Mouse (Mus musculus): ENCODE results near the gene Clrn2.

Clrn2 gene

DNA sequence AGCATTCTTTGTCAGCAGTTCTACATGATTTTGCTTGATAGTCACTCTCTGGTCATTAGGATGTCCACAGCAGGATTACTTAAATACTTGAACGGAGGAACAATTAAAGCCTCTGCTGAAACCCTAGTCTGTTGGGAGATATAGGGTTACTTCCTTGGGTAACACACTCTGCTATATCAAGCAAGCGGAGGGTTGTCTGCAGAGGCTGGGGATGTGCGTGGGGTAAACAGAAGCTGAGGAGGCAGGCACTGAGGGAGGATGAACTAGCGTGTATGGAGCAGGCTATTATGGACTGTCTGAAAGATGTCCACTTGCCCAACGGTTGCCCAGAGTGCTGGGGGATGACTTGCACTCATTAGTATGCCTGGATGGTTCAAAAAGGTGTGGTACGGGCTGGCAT is at the start of gene Clrn2:
Gene Clrn2, plus strand, starts transcription at position 301 of the 400 bp plus-strand sequence.
- in situ Hi-C loops (cut with MboI, MseI) = loop anchor here (5.0 to 25.0 kb wide), 2 partner anchors 39 to 409 kb away; partner anchors contain the start of genes Lap3 and Lcorl

DNA sequence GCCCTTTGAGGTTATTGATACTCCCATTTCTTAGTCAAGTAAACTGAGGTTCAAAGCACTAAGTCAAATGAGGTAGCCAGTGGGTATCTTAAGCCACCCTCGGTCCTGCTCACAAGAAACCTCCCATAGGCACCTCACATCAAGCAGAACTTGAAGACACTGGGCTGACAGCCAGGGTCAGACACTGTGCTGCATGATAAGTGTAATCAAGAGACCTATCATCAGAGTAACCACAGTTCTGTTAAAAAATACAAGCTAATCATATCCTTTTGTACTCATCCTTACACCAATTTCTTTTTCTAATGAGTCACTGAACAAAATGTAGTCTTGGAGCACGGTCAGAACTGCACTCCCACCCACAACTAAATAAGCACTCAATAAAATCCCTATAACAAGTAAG is 47.4 kb upstream of the Clrn2 start:
- in situ Hi-C loops (cut with MboI, MseI) = loop anchor here (10.0 kb wide), 1 partner anchor 1121 kb away; no protein-coding TSS in a partner anchor

DNA sequence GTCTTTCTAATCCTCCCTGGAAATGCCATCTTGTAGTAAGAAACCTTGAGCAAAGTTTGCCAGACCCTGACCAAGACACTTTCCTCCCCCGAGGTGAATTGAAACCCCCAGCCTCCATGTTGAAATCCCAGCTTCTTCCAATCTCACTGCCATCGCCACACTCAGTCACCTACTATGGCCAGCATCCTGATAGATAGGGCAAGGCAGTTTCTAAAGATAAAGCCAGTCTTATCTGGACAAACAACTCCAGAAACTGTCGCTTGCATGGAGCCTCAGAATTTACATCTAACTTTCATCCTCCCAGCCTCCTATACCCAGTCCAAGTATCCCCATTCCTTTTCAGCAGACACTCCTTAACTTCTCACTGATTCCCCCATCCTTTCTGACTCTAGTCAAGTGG is 37.1 kb upstream of the Clrn2 start:
- in situ Hi-C loops (cut with MboI, MseI) = no loop called here

DNA sequence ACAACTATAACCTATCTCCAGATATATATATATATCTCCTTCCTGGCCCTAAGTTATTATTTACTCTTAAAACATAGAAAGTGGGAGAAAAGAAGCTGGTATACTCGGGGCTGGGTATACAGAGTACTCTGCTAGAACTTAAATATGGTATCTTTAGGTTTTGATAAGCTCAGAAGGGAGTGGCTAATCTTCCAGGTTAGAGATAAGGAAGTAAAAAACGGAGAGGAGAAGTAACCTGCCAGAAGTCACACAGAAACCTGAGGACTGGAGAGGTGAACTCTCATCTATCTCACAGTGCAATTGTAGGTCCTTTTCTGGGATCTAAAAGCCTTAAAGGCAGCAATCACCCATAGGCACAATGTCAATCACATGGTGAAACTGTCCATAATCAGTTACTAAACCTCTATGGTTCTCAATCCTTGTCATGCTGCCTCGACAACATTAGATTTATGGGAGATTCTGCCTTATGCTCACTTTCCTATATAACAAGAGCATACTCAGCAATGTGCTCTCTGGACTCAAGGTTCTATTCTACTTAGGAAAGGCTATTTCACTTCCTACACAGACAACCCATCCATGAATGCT is 35.6 kb upstream of the Clrn2 start:
- in situ Hi-C loops (cut with MboI, MseI) = no loop called here

DNA sequence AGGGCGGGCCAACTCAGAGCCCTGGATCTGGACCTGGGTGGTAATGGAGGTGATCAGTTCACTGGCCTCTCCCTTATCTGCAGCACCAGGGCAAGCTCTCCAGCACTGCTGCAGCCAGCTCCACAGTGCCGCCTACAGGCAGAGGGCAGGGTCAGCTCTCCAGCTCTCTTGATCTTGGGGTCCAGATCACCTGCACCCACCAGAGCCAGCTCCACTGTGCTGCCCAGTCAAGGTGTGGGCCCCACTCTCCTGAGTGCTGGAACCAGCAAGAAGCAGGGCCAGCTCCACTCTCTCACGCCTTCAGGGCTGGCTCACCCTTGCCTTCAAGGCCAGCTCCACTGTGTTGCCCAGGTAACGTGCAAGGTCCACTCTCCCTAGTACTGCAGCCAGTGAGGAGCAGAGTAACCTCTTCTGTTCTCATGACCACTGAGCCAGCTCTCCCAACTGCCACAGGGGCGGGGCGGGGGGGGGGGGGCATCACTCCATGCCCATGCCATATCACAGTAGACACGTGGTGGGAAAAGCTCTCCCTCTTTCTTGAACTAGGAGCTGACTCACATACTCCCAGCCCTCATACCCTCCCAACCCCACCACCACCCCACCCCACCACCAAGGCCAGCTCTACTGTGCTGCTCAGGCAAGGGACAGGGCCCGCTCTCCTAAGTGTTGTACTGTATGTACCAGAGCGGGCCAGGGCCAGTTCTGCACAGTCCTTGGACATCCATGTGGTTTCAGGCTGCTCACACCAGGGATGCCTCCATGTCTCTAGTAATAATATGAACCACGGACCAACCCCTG is 33.5 kb upstream of the Clrn2 start:
- in situ Hi-C loops (cut with MboI, MseI) = no loop called here

DNA sequence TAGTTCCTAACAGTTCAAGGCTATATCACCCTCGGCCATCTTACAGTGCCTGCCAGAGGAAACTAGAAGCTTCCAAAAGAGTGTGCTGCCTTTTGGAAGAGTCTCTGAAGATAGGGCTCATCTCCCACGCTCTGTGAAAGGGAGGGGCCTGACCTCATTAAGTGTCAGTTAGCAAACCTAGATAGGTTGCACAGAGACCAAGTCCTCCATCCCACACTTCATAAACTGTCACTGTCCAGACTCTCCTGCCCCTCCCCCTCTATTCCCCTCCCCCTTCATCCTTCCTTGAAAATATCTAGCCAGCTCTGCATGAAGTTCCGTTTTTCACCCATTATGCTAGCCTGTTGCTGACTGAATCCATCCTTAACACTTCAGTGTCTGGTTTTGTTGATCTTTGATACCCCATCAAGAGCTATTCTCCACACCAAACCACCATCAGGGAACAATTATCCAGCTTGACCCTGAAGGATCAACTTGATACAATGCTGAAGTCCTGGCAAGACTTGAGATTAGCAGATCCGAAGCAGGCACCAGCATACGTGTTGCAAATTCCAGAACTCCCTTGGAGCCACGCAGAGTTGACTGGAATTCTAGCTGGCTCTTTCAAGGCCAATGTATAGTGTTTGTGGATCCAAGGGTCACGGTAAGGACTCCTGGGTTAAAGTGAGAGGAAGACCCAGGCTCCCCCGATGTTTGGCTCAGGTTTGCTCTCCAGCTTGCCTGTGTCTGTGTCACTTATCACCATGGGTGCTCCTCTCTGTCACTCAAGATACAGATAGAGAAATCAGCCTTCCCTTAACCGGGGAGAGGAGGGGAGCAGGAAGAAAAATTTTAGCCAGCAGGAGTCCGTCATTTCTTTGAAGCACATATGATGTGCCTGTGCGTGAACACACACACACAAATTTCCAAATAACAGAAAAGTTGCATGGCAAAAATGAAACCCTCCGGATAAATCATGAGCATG is 31.4 kb upstream of the Clrn2 start:
- in situ Hi-C loops (cut with MboI, MseI) = no loop called here

DNA sequence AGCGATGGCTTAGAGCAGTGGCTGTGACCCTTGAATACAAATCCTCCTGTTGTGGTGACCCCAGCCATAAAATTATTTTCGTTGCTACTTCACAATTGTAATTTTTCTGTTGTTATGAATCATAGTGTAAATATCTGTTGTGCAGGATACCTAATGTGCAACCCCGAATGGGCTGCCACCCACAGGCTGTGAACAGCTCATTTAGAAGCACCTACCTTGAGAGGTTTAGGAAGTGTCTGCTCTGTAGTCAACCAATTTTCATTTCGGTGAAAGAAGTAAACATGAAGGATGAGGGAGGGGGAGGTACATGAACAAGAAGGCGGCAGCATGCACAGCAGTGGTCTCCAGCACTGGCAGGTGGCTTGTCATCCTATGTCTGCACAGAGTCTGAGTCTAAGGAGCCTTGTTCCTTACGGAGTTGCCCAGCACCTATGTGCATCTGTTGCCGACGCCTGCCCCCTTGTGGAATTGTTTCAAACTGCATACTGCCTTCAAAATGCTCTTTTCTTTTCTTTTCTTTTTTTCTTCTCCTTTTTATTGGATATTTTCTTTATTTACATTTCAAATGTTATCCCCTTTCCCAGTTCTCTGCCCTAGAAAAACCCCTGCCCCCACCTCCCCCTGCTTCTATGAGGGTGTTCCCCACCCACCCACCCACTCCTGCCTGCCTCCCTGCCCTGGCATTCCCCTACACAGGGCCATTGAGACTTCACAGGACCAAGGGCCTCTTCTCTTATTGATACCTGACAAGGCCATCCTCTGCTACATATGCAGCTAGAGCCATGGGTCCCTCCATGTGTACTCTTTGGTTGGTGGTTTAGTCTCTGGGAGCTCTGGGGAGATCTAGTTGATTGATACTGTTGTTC is 29.3 kb upstream of the Clrn2 start:
- in situ Hi-C loops (cut with MboI, MseI) = no loop called here

DNA sequence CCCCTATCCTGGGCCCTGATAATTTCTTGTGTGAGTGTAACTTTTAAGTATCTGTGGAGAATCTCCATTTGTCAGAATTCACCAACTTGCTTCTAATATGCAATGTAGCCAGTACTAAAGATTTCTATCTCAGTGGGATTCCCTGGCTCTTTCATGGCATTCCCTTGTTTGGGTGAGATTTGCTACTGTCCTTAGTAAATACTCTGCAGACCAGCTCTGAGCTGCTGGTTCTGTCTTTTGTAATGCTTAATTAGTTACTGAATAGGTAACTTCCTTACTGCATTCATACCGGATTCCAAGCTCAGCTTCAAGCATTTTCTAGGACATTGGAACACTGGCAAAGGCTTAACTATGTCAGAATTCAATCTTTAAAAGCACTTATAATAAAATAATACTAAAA is 27.8 kb upstream of the Clrn2 start:
- in situ Hi-C loops (cut with MboI, MseI) = loop anchor here (25.0 kb wide), 1 partner anchor 1263 kb away; no protein-coding TSS in a partner anchor

DNA sequence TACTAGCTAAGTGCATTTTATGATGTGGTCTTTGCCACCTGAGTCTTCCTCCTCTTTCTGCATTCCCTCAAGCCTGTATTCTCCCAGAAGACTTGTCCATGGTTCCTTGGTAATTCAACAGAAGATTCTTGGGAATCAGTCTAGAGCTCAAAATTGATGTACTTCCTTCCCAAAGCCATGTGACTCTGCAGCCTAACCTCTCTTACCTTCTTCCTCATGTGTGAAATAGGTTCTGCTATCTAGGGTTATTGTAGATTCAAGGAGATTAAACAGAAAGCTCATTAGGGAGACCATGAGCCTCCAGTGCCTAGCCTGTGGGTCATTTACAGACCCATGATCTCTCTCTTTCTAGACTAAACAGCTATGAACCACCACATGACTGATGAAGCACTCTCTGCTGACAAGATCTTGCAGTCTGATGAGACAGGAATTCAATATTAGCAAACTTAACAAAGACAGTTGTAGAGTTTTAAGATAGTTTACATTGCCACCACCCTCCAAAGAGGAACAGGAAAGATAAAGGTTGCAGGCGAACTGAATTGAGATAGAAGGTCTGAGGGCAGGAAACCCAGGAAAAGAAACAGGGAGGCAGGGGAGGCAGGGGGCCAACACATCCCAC is 27.0 kb upstream of the Clrn2 start:
- in situ Hi-C loops (cut with MboI, MseI) = loop anchor here (25.0 kb wide), 1 partner anchor 1264 kb away; no protein-coding TSS in a partner anchor

DNA sequence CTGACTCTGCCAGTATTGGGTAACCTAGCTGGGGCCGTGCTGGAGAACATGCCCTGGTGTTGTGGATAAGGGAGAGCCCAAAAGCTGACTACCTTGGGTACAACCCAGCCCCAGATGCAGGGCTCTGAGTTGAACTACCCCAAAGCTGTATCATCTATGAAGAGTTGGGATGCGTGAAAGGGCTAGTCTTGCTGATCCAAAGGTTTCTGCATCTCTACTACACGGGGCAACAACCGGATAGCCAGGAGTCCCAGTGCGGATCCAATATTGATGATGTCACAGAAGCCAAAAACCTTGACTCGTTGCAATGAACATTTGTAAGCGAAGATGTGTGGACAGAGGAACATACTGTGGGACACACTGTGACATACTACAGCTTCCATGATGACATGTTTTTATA is 25.7 kb upstream of the Clrn2 start:
- in situ Hi-C loops (cut with MboI, MseI) = loop anchor here (25.0 kb wide), 1 partner anchor 1266 kb away; no protein-coding TSS in a partner anchor

DNA sequence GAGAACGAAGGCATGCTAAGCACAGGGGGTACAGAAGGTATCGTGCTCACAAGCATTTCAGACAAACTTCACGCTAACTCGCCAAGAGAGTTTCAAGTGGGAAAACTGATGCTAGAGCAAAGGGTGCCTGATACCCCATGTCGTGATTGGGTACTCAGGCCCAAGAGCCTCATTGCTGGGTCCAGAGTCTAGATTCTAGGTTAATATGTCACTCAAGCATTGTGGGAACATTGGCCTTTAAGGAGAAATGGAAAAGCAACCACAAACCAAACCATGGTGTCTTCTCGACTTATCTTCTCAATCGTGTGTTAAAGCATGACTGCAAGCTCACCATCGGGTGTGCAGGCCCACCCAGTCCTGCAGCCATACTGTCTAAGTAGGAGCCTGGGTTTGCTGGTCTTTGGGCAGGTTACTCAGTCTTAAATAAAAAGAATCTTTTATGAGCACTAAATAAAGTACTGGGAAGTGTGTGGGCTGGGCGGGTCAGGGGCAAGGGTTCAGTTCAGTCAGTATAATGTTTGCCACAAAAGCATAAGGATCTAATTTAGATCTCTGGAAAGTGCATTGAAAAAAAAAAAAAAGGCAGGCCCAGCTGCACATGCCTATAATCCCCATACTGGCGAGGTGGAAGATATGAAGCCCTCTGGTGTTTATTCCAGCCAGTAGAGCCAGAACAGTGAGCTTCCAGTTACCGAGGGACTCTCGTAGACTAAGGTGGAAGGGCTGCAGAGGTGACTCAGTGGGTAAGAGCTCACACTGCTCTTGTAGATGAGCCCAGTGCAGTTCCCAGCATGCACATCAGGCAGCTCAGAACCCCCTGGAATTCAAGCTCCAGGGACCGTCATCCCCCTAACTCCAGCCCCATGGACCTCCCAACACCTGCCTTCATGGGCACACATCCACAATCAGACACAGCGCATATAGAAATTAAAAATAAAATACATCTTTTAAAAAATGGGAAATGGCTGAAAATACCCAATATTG is 17.3 kb upstream of the Clrn2 start:
- in situ Hi-C loops (cut with MboI, MseI) = loop anchor here (25.0 kb wide), 1 partner anchor 1274 kb away; no protein-coding TSS in a partner anchor

DNA sequence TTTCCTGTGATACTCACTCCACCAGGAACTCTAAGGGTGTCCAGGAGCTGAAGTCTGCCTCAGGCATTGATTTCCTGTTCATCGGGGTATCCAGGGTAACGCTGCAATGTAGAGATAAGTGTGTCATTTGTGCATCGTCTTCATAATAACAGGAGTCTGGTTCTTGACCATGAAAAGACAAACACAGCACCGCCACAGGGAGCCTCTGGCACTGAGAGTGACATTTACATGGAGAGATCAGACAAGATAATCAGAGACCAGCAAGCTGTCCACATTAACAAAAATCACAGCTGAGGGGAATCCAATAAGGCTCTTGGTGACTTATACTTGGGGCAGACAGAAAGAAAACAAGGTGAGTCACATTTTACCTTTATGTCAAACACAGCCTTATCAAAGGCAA is 15.7 kb upstream of the Clrn2 start:
- in situ Hi-C loops (cut with MboI, MseI) = loop anchor here (25.0 kb wide), 1 partner anchor 1276 kb away; no protein-coding TSS in a partner anchor

DNA sequence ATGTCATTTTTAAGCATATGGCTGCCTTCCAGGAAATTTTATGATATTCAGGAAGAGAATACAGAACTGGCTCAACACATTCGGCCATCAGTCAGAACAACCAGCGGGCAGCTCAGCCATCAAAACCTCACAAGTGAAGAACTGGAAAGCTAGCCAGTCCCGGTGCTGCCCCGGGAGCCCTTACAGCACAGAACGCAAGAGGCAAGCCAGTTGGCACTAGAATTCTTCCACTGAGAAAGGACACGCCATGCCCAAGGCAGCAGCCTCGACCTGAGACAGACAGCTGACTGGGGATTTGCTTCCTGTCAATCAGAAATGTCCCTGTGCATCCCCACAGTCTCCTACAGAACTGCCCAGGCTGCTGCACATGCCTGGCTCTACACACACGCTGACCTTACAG is 15.2 kb upstream of the Clrn2 start:
- in situ Hi-C loops (cut with MboI, MseI) = loop anchor here (25.0 kb wide), 1 partner anchor 1276 kb away; no protein-coding TSS in a partner anchor

DNA sequence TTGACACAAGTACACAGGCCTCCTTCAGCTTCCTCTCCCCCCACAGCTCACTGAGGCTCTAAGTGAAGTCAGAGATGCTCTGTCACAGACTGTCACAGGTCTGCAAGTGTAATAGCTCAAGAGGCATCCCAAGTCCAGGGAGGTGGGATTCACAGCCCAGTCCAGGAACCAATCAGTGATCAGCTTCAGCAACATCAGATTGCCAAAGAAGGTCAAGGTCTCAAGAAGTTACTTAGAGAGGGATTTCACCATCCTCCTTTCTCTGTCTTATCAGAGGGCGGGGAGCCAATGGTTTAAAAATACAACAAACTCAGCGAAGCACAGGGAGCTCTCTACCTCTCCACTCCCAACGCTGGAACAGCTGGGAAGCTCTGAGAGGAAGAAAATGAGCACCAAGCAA is 12.4 kb upstream of the Clrn2 start:
- in situ Hi-C loops (cut with MboI, MseI) = loop anchor here (25.0 kb wide), 1 partner anchor 1279 kb away; no protein-coding TSS in a partner anchor

DNA sequence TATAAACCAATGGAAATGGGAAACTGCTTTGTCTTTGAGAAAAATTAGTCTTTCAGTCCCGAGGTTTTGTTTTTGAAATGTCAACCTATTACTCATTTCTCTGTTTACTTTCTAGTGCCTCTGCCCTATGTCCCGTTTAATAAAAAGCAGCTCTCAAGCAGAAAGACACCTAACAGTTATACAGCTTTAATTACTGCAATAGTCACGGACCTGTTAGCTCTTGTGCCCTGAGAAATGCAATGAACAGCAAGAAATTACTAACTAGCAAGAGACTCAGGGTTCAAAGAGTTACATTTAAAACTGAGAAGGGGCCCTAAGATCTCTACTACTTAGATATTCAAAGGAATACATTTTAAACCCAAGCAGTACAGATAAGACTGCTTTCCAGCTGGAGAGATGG is 11.8 kb upstream of the Clrn2 start:
- in situ Hi-C loops (cut with MboI, MseI) = loop anchor here (25.0 kb wide), 1 partner anchor 1279 kb away; no protein-coding TSS in a partner anchor

DNA sequence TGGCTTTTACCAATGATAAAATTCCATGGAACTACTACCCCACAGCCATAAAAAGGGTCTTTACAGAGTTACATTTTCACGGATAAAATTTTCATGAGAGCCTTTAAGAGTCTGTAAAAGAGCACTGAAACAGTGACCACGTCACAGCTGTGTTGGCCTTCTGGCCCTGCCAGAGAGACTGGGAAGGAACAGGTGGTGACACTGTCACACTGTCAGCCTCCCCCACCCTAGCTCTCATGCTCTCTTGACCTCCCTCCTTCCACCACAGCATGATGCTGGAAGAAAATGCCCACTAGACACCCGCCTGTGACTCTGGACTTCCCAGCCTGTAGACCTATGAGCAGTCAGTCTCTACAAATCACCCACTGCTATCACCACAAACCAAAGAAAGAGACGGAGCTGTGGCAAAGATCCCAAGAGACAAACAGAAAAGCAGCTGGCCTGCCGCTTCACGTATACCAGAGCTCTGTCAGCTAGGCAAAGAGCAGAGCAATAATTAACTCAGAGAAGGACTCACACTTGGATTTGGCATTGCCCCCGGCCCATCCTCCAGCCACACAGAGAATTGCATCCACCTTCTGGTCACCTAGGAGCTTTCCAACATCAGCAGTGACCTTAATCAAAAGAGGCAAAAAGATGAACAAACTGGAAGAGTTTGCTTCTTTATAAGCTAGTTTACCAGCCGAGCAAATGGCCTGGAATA is 9.3 kb upstream of the Clrn2 start:
- in situ Hi-C loops (cut with MboI, MseI) = loop anchor here (25.0 kb wide), 1 partner anchor 1282 kb away; no protein-coding TSS in a partner anchor

DNA sequence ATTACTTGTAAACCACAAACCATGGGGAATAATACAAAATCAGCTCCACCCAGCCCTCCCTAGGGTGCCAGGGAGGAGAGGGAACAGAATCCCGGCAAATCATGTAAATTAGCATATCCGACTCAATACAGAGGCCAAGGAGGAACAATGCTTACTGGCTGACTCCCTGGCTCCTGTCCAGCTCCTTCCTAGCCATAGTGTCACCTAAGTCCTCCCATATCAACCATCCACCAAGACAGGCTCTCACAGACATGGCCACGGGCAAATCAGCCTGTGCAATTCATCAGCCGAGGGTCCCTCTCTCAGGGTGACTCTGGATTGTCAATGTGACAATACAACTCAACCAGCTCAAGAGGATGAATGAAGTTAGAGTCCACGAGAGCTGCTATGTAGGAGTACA is 4.9 kb upstream of the Clrn2 start:
- in situ Hi-C loops (cut with MboI, MseI) = loop anchor here (25.0 kb wide), 1 partner anchor 1286 kb away; no protein-coding TSS in a partner anchor

DNA sequence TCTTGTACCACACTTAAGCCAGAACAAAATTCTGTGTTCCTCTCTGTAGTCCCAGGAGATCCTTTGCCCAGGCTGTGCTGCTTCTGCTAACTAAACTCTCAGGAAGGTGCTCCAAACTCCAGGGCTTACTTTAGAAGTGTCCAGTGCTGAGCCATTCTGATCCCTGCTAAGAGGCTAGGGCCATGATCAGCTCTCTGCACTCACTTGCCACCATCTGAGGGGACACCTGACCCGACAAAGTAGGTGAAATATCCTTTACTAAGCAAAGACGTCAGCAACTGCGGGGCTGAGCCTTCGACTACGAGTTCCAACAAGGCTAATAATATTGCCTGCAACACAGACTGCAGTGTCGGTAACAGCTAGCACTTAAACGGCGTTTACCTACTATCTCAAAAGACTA is 4.3 kb upstream of the Clrn2 start:
- in situ Hi-C loops (cut with MboI, MseI) = loop anchor here (25.0 kb wide), 1 partner anchor 1287 kb away; no protein-coding TSS in a partner anchor

Measured in regulatory T cell (primary cell).